Mouse (Mus musculus): ENCODE measurements around the gene 1700056E22Rik. TPM values are rescaled to one million over a fixed set of nuclear protein-coding genes. Genes with fewer than 3 reads are reported as not detected.

The 1700056E22Rik gene
- total and polyA plus RNA-seq, 2 experiments from 2014 or later, result 1.2 to 1.7 TPM

DNA sequence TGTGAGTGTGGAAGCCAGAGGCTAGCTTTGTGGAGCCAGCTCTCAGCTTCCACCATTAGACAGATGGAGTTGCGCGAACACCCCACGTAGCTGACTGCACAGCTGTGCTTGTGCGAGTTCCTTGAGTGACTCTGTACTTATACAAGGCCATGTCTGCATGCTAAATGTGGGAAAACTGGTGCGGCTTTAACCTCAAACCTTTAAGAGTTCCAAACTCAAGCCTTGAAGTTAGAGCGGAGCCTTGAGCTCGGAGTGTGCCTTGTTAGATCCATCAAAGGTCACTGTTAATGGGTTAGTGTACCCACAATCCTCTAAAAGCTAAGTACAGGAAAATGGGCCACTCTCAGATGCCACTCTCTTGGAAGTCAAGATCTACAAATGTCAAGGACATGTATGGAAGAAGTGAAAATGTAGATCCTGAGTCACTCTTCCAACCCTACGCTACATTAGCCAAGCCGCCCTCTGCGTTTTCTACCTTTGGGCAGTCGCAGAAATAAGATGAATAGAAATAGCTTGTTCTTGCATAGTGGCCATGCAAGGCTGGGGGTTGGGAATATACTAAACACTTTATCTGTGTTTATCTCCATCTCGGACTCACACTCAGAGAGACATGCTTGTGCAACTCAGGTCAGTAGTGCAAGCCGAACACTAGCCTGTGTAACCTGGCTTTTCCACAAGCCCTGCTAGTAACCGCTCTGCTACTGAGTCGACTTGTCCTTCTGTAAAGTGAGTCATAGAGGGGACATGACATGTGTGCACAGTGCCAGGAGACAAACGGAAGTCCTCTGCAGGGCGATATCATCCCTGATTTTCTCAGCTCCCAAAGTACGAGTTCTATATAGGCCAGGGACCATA is 33.8 kb upstream of the 1700056E22Rik start:
- Histone ChIP-seq H3K27ac (no peak overlapping the region), H3K27me3 (ENCODE audit: insufficient read depth, low read length) (no peaks in the 10 kb centered on the region), H3K4me3 (ENCODE audit: low read length) (no peak overlapping the region), H3K4me1 (ENCODE audit: insufficient read depth, low read length) (peaks cover 8% of the 10 kb centered on the region; the same call in 1 of the 2 replicates), H3K36me3 (ENCODE audit: insufficient read depth, low read length) (no peaks in the 10 kb centered on the region; the same call in 1 of the 2 replicates), H3K9me3 (ENCODE audit: low read length) (no peaks in the 10 kb centered on the region), H3K4me2 (ENCODE audit: low read depth, low read length) (no peak overlapping the region), H3K9ac (replicated peaks; ENCODE audit: low read length) (no peak overlapping the region)
- 93% methylated on average over 18 of the region's 18 CpGs for WGBS
- ATAC-seq (no peak), DNase-seq (ENCODE audit: low spot score) (no peak)
- TF ChIP-seq CTCF (IDR thresholded peaks at IDR 0.05; ENCODE audit: low read depth), result no peak

DNA sequence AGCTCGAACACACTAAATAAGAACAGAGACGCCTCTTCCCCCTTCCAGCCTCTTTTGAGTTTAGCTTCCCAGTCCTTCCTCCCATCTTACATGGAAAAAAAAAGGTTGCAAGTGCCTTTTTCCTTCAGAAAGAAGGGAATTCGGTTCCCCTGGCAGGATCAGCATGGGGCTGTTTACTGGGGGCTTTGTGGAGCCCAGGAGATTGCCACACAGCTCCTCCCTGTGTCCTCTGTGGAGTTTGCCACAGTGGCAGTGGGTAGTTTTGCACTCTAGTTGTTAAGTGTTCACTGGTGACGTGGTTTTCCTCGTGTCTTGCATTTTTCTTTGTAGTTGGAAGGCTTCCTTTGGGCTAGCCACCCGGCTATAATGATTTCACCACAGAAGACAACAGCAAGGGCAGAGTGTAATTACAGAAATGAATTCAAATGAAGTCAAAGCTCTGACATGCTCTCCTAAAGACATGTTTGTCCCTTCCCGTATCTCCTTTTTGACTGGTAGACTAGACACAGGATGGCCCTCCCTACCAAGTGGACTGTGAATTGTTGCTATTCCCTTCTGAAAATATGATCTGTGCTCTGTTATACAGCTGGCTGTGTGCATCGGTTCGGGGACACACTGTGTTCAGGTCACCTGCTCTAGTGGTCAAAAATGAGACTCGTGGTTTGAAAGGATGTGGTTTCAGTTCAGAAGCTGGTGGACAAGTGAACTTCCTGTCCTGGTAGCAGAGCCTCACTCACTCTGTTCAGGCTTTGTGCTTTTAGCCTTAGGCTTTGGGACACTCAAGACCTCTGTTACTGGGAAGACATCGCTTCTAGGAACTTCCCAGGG is 32.6 kb upstream of the 1700056E22Rik start:
- TF ChIP-seq CTCF (IDR thresholded peaks at IDR 0.05; ENCODE audit: low read depth), result no peak
- Histone ChIP-seq H3K9me3 (ENCODE audit: low read length) (no peaks in the 10 kb centered on the region), H3K36me3 (ENCODE audit: insufficient read depth, low read length) (no peaks in the 10 kb centered on the region; the same call in 1 of the 2 replicates), H3K27me3 (ENCODE audit: insufficient read depth, low read length) (no peaks in the 10 kb centered on the region), H3K9ac (replicated peaks; ENCODE audit: low read length) (no peak overlapping the region; the same call in 1 of the 2 replicates), H3K4me1 (ENCODE audit: insufficient read depth, low read length) (peaks cover 8% of the 10 kb centered on the region; the same call in 1 of the 2 replicates), H3K27ac (peak overlapping the region; percentile 26; the same call in 1 of the 2 replicates), H3K4me3 (ENCODE audit: low read length) (no peak overlapping the region), H3K4me2 (ENCODE audit: low read depth, low read length) (no peak overlapping the region; the same call in 1 of the 2 replicates)
- DNase-seq (ENCODE audit: low spot score) (peak; percentile 20), ATAC-seq (peak; percentile 50; the same call in 1 of the 2 replicates)
- 49% methylated on average over 11 of the region's 11 CpGs for whole genome bisulfite sequencing

DNA sequence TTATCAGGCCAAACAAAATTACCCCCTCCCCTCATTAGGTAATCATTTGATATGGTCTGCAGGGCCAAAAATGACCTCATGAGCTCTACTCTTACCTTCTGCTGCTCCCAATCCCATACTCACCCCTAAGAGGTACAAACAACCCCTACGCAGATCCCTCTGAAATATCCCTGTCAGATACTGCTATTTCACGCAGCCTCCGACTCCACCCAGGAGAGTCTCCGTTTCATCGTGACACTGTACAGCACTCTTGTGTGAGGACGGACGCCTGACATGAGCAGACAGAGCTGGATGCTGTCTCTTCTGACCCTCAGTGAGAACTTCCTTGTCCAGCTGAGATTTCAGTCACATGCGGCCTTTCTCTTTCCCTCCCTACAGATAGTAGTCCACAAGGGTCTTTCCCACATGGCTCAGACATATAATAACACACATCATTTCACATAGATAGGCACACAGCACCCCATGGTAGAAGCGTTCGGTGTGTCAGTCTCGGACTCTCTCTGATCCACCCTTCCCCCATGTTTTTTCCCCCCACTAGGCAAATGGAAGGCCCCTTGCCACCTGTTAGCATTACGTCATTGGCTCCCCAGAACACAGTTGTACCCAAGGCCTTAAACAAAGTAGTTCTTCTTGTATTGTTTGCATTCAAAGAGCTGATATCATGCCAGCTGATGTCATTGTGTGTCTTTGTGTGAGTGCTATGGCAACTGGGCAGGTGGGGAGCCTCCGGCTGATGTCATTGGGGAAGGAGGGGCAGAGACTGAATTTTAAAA is 31.7 kb upstream of the 1700056E22Rik start:
- Histone ChIP-seq H3K4me3 (ENCODE audit: low read length) (no peak overlapping the region), H3K9ac (replicated peaks; ENCODE audit: low read length) (no peak overlapping the region), H3K36me3 (ENCODE audit: insufficient read depth, low read length) (no peaks in the 10 kb centered on the region; the same call in 1 of the 2 replicates), H3K9me3 (ENCODE audit: low read length) (no peaks in the 10 kb centered on the region), H3K27ac (peak overlapping the region; percentile 26; the same call in 1 of the 2 replicates), H3K4me1 (ENCODE audit: insufficient read depth, low read length) (peaks cover 8% of the 10 kb centered on the region; the same call in 1 of the 2 replicates), H3K27me3 (ENCODE audit: insufficient read depth, low read length) (no peaks in the 10 kb centered on the region), H3K4me2 (ENCODE audit: low read depth, low read length) (peak overlapping the region; percentile 3; the same call in 1 of the 2 replicates)
- TF ChIP-seq CTCF (IDR thresholded peaks at IDR 0.05; ENCODE audit: low read depth), result no peak
- DNase-seq (ENCODE audit: low spot score) (peak; percentile 57), ATAC-seq (peak; percentile 80)
- WGBS, result 48% methylated on average over 13 of the region's 13 CpGs

DNA sequence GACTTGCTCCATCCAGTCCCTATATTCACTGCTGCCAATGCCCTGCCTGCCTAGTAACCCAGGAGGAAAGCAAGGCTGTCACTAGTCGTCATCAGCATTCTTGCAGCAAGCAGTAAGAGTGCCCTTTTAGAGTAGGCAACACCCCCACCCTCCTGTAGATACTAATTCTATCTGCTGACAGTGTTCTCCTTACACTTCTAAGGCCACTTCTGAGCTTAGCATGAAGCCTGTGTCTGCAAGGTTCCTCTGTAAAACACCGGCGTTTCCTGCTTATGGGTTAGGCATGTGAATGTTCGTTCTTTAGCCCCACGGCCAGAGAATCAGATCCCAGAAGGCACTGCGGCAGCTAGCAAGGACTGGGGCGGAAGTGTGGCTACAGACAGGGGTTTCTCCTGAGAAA is 30.2 kb upstream of the 1700056E22Rik start:
- Histone ChIP-seq H3K4me3 (ENCODE audit: low read length) (no peak overlapping the region), H3K27me3 (ENCODE audit: insufficient read depth, low read length) (no peaks in the 10 kb centered on the region), H3K27ac (no peak overlapping the region), H3K4me1 (ENCODE audit: insufficient read depth, low read length) (peaks cover 8% of the 10 kb centered on the region; the same call in 1 of the 2 replicates), H3K9me3 (ENCODE audit: low read length) (no peaks in the 10 kb centered on the region), H3K36me3 (ENCODE audit: insufficient read depth, low read length) (no peaks in the 10 kb centered on the region), H3K9ac (replicated peaks; ENCODE audit: low read length) (no peak overlapping the region), H3K4me2 (ENCODE audit: low read depth, low read length) (no peak overlapping the region)
- no peak for ATAC-seq
- no peak for TF ChIP-seq CTCF (IDR thresholded peaks at IDR 0.05; ENCODE audit: low read depth)
- WGBS, result 78% methylated on average over 7 of the region's 7 CpGs
- DNase-seq (ENCODE audit: low spot score), result no peak

DNA sequence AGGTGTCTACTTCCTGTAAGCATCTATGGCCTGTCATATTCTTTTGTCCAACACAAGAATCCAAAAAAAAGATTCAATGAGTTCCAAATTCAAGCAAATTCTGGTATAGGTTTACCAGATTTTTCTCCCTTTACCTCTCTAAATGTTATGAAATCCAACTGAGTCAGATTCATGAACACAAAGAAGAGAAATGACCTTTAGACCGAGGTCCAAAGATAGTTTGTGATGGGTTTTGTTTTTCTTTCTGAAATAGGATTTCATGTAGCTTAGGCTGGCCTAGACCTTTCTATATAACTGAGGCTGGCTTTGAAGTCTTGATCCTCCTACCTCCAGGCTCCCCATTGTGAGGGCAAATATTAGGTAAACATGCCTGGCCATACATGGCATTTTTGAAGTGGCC is 27.8 kb upstream of the 1700056E22Rik start:
- no peak for TF ChIP-seq CTCF (IDR thresholded peaks at IDR 0.05; ENCODE audit: low read depth)
- Histone ChIP-seq H3K27me3 (ENCODE audit: insufficient read depth, low read length) (no peaks in the 10 kb centered on the region), H3K36me3 (ENCODE audit: insufficient read depth, low read length) (no peaks in the 10 kb centered on the region), H3K4me2 (ENCODE audit: low read depth, low read length) (no peak overlapping the region), H3K4me3 (ENCODE audit: low read length) (no peak overlapping the region), H3K9me3 (ENCODE audit: low read length) (no peaks in the 10 kb centered on the region), H3K4me1 (ENCODE audit: insufficient read depth, low read length) (peaks cover 8% of the 10 kb centered on the region; the same call in 1 of the 2 replicates), H3K9ac (replicated peaks; ENCODE audit: low read length) (no peak overlapping the region), H3K27ac (no peak overlapping the region)
- ATAC-seq (no peak), DNase-seq (ENCODE audit: low spot score) (no peak)
- WGBS, result 87% methylated on average over 1 of the region's 1 CpGs

Measured in hindbrain, postnatal 0 days (tissue).